Mouse (Mus musculus) small intestine, adult 2 months (tissue): Measurements from ENCODE around the gene Mypop.

Experiments
- CTCF ChIP-seq: fragments of 200-500 bp; IDR thresholded peaks from 2 replicates; pipeline ENCODE4 v1.5.1; 2012; ENCODE audit warnings: low read depth, mild to moderate bottlenecking, control low read depth, inconsistent platforms, low read length, moderate library complexity, mixed read lengths; ENCODE audit not compliant: insufficient replicate concordance, insufficient read length; ENCODE audit errors: extremely low read depth
- POLR2A ChIP-seq: fragments of 200-500 bp; IDR thresholded peaks from 2 replicates; pipeline ENCODE4 v1.6.1; 2012; ENCODE audit warnings: low read depth, mild to moderate bottlenecking, control low read depth, inconsistent platforms, low read length, moderate library complexity

DNA sequence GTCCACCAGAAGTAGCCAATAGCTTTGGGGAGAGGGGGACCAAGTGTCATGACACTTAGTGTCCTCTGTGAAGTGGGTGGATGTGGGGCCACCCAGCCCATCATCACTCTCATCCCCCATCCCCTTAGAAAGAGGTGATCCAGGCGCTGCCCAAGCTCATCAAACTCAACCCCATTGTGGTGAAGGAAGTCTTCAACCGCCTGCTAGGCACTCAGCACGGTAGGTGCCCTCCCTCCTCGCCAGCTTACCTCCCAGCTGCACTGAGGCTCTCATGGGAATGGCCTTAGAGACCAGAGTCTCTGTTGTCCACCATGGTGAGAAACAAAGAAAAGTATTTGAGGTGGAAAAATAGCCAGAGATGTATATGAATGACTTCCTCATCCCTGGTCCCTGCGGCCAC, 58.2 kb downstream of the Mypop start:
- TF ChIP-seq CTCF, result no peak
- no peak for TF ChIP-seq POLR2A
